Mouse (Mus musculus) cerebellum, adult 9-10 months (tissue): ENCODE results near the gene Olfr1410.

Experiments
- DNase-seq: peaks from one replicate; pipeline ENCODE4 v3.0.0; 2022

Olfr1410 gene

DNA sequence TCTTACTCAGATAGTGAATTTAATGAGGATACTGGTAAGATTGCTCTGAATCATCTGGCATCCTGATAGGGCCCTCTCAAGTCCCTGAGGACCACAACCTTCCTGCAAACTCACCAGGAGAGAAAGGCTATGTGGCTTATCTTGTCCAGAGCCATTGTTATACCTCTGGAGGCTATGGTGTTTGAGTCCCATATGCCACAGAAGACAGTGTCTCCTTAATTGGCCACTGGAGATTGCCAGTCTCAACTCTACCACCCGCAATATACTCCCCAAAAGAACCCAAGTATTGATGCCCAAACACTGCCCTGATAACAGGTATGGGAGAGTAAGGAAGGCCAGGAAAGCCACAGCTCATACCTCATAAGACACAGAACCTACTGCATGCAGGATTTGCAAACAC lies at the start of gene Olfr1410:
Gene Olfr1410, plus strand, starts transcription at position 301 of the 400 bp plus-strand sequence.
- no peak for DNase-seq

DNA sequence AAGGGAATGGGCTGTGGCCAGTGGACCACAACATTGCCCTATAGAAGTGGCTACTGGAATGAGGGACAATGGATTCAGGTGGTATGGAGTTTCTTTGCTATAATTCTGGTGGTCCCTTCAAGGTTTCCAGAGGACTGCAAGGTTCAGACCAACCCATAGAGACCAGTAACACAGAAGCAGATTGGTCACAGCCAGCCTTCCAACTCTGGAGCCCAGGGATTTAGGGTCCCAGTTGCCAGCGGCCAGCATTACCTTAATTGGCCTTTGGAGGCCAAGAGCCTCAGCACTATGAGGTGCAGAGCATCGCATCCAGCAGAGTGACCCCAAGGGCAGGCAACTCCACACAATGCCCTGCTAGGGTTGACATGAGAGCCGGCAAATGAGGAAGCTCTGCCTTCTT lies 34.6 kb upstream of the Olfr1410 start, which contains the start of gene Olfr1413:
Gene Olfr1413, plus strand, starts transcription at position 301 of the 400 bp plus-strand sequence.
- no peak for DNase-seq

DNA sequence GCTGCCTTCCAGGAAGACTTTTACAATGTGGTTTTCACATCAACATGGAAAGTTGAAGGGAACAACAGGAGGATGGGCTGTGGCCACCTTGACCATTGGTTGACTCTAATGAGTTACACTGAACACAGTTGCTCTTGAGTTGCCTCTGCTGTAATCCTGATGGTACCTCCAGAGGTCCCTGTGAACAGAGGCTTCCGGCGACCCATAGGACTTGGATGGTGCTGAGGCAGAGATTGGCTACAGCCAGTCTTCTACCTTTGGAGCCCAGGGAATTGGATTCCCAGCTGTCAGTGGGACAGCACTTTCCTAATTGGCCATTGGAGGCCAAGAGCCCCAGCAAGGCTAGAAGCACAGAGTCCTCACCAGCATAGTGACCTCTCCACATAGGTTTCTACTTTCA lies 20.1 kb upstream of the Olfr1410 start, which contains the start of gene Olfr1412:
Gene Olfr1412, plus strand, starts transcription at position 301 of the 400 bp plus-strand sequence.
- DNase-seq, result no peak

GRCm38 (mm10) chr1:92594111-92594510 lies 11.5 kb upstream of the Olfr1410 start, which contains the start of gene Olfr1411:
TSS of gene Olfr1411 (plus strand) at chr1:92594411.
- DNase-seq, result no peak

DNA sequence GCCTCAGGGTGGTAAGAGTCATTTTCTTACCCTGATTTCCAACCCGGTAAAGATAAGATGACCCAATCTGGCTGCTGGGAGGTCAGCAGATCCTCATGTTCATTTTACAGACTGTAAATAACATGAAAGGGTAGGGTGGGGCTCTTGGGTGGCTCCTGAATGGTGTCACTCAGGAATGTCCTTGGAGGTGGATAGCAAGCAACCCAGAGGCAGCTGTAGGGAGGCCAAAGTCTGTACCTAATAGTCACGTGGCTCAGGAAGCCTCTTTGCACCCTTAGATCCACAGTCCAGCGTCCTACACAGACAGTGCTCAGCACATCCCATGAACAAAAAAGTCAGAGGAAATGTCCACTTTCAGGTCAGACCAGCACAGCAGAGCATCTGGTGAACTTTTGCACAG lies 9.6 kb upstream of the Olfr1410 start:
- DNase-seq, result no peak

- no peak for DNase-seq
These were observed 2.1 kb downstream of the Olfr1410 start for GRCm38 (mm10) chr1:92607711-92608110.

DNA sequence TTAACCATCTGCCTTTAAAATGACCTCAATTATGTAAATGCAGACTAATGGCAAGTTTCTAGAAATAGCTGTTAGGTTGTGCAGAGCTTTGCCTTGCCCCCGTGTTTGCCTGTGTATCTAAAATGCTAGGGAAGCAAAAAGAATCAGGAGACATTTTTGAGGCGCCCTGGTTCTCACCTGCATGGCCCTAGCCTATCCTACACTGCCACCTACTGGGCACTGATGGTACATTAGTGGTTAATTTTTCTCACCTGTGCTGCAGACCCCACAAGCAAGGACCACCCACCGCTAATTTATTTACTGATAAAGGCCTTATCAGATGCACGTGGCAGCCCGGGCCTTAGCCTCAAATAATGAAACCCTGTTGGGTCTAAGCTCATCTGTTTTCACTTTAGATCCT lies 5.4 kb downstream of the Olfr1410 start:
- DNase-seq, result peak; percentile 73

- DNase-seq, result no peak
These were observed 7.6 kb downstream of the Olfr1410 start for GRCm38 (mm10) chr1:92613175-92613574.

DNA sequence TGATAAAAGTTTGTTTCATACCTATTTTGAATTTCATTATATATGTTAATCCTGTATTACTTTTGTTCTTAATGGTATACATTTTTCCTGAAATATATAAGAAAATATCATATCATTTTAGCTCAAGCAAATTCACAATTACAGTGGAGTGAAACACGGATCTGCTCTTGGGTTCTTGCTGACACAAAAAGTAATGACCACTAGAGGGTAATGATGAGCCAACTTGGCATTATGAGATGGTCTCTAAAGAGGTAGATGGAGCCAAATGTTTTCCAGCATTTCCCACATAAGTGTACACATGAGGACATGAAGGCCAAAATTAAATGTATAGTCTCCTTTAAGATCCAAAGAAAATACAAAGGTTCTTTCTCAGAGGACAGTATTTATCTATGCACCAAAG lies 8.9 kb downstream of the Olfr1410 start:
- peak; percentile 30 for DNase-seq

GRCm38 (mm10) chr1:92616046-92616445 lies 10.5 kb downstream of the Olfr1410 start:
- no peak for DNase-seq

GRCm38 (mm10) chr1:92617488-92617887 lies 11.9 kb downstream of the Olfr1410 start, which contains the start of gene Olfr12:
TSS of gene Olfr12 (plus strand) at chr1:92617788.
- DNase-seq, result no peak

GRCm38 (mm10) chr1:92618360-92618759 lies 12.8 kb downstream of the Olfr1410 start:
- DNase-seq, result no peak

- no peak for DNase-seq
These were observed 22.6 kb downstream of the Olfr1410 start for GRCm38 (mm10) chr1:92628227-92628626.

GRCm38 (mm10) chr1:92632196-92632595 lies 26.6 kb downstream of the Olfr1410 start:
- no peak for DNase-seq

GRCm38 (mm10) chr1:92632948-92633347 lies 27.4 kb downstream of the Olfr1410 start:
- DNase-seq, result no peak

- DNase-seq, result no peak
These were observed 28.1 kb downstream of the Olfr1410 start for GRCm38 (mm10) chr1:92633726-92634125.

GRCm38 (mm10) chr1:92634569-92634968 lies 29.0 kb downstream of the Olfr1410 start:
- DNase-seq, result no peak

DNA sequence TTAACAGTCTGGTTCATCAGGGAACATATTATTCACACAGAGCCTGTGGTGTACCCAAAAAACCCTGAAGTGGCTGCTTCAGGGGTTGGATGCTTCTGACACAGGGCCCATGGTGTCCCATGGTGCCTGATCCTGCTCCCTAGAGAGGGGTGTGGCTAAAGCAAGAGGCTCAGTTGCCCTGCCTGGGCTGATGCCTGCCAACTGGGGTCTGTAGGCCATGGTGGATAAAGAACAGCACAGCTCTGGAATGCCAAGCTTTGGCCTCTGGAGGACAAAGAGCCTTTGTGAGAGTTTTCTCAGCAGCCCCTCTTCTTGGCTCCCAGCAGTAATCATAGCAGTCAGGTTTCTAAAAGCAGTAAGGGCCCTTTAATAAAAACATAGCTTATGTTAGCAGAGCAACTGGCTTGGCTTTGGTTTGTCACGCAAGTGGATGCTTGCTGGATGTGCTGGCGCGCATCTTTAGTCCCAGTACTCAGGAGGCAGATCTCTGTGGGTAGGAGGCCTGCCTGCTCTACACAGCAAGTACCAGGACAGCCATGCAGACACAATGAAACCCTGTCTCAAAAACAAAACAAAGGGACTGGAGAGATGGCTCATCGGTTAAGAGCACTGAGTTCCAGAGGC lies 29.5 kb downstream of the Olfr1410 start:
- no peak for DNase-seq

DNA sequence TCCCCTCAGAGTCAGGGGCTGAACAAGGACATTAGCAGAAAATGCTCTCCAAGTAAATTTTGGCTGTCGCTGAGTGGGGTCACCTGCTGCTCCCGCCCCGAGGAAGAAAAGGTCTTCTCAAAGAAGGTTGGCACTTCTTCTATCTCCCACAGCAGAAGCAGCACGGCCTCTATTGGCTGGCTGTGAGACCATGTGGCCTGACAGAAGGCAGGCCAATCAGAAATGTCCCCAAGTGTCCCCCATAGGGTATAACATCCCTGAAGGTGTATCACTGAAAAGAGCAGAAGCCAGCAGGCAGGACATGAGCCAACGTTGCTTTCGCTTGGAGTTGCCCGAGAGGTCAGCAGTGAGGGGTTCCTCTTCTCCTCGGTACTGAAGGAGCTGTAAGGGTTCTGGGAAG lies 30.4 kb downstream of the Olfr1410 start:
- DNase-seq, result no peak

DNA sequence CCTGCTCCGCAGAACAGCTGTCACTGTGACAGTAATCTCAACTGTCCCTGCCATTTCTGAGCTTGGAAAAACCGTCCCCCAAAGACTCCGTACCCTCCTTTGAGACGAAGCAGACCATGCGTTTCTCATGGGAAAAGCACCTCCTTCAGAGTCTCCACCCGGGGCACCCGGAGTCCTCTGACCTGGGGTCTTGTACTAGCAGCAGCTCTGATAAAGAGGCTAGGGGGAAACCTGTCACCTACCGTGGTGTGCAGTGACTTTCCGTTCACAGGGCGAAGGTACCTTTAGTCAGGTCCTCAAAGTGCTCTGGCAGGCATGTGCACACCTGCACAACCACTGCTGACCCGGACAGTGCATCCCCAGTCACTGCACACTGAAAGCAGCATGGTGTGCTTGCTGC lies 31.1 kb downstream of the Olfr1410 start:
- DNase-seq, result no peak

DNA sequence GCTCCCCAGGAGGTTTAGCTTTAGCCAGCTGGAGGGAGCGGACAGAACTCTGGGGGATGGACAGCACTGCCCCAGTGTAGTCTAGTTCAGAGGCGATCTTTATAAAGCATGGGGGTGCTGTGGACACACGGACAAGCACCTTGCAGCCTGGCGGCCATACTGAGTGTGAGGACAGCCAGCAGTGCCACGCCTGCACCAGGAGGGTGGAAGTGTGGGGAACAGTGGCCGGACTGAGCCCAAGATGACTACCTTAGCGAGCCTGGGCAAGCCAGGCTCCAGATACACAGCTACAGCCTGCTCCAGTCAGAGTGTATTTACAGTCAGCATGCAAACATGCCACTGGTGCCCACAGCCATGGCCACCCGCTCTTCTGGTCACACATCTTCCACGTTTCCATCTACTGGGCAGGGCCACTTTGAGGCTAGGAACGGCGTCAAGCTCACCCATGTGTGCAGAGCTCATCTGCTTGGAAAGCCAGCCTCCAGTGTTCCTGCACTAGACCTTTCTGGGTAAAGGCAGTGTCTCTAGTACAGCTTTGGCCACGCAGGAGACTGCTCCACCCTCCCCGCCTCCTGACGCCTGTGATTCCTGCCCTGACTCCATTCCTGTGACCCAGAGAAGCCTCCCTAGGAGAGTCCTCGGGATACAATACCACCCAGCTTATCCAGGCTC lies 32.1 kb downstream of the Olfr1410 start:
- no peak for DNase-seq

GRCm38 (mm10) chr1:92638181-92638580 lies 32.6 kb downstream of the Olfr1410 start:
- no peak for DNase-seq

- no peak for DNase-seq
These were observed 33.2 kb downstream of the Olfr1410 start for GRCm38 (mm10) chr1:92638736-92639135.

- no peak for DNase-seq
These were observed 34.8 kb downstream of the Olfr1410 start for GRCm38 (mm10) chr1:92640393-92640792.
